Mouse (Mus musculus) embryonic fibroblast, embryonic 13.5 days (primary cell): Measurements from ENCODE around the gene Dnaaf3.

Experiments
- CTCF ChIP-seq: IDR thresholded peaks from 2 replicates; pipeline ENCODE4 v1.5.1; 2011; ENCODE audit warnings: mild to moderate bottlenecking, control low read depth, low read length, moderate library complexity, borderline replicate concordance; ENCODE audit not compliant: insufficient read depth
- POLR2A ChIP-seq: IDR thresholded peaks from 2 replicates; pipeline ENCODE4 v1.6.1; 2011; ENCODE audit warnings: low read depth, mild to moderate bottlenecking, control low read depth, low read length, moderate library complexity

GRCm38 (mm10) chr7:4516332-4517050, 15.8 kb downstream of the Dnaaf3 start, which contains the start of gene Tnnt1:
- TF ChIP-seq CTCF = no peak
- TF ChIP-seq POLR2A = no peak
